Mouse (Mus musculus): ENCODE data around the gene Tmem104.

DNA sequence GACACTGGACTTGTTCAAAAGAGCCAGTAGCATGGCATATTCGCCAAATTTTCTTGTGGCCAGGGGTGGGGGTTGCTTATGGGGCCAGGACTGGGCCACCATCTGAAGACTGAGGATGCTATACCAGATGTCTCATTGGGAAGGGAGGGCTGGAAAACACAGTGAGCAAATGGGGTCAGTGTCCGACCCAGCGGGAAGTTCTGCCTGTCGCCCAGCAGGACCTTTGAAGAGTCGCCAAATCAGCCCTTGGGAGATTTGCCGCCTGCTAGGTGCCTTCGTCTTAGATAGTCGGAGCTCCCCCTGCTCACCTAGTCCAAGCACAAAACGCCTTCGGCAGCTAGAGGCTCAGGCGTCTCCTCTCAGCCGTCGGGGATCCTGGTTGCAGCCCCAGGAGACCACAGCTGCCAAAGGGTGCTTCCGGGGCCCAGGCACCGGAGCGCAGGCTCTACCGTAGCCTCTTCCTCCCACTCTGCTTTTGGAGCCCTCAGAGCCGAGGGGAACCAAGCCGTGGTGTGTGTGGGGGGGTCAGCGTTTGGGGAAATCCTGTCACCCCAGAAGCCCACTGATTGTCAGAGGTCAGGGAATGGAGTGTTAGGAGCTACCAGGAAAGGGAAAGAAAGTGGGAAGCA lies 78.6 kb downstream of the Tmem104 start:
- TF ChIP-seq CTCF (IDR thresholded peaks at IDR 0.05; ENCODE audit: borderline replicate concordance, insufficient read depth, low read length) (no peak), POLR2A (IDR thresholded peaks at IDR 0.05; ENCODE audit: low read depth, low read length) (no peak)

Measured in embryonic fibroblast, embryonic 13.5 days (primary cell).